ENCODE assay signal across 22 mouse cellular contexts in genomic region chr17:6807827-6808520, GRCm38 (mm10). TPM values are rescaled to one million over a fixed set of nuclear protein-coding genes. Genes with fewer than 3 reads are reported as not detected.
A peak's percentile ranks its signal among the peaks of the same experiment; 100 is the strongest.
DNase-seq lines count a peak whose midpoint lies in the region; ATAC-seq and TF ChIP-seq lines count a peak whose summit lies in the region.
"Had no signal": no experiment of that assay in that cellular context is flagged by ENCODE, and none has a peak within 500 bp of the region (broad histone marks: within the 10 kb centered on the region; RNA-seq: fewer than 3 reads in every experiment).

No protein-coding gene starts in this region.

- WGBS in embryonic facial prominence, embryonic 15.5 days, result 80% methylated on average over 16 of the region's 16 CpGs
- WGBS in embryonic facial prominence, embryonic 10.5 days, result 88% methylated on average over 16 of the region's 16 CpGs
- 66% methylated on average over 16 of the region's 16 CpGs for WGBS in stomach, embryonic 14.5 days

- no peaks in the 10 kb centered on the region for H3K27me3 ChIP-seq in embryonic facial prominence, embryonic 15.5 days
- H3K27me3 ChIP-seq in embryonic facial prominence, embryonic 10.5 days (replicated peaks; ENCODE audit: low read depth, poor library complexity, severe bottlenecking), result no peaks in the 10 kb centered on the region
- H3K27me3 ChIP-seq in stomach, embryonic 14.5 days (ENCODE audit: control insufficient read depth, insufficient read depth, low read length), result no peaks in the 10 kb centered on the region
- H3K27me3 ChIP-seq: embryonic facial prominence, embryonic 12.5 days; hindbrain, embryonic 12.5 days had no signal

- peaks cover 12% of the 10 kb centered on the region; the same call in 1 of the 2 replicates for H3K4me1 ChIP-seq in embryonic facial prominence, embryonic 15.5 days
- peaks cover 9% of the 10 kb centered on the region for H3K4me1 ChIP-seq in embryonic facial prominence, embryonic 10.5 days
- peaks cover 5% of the 10 kb centered on the region; the same call in 1 of the 2 replicates for H3K4me1 ChIP-seq in stomach, embryonic 14.5 days (ENCODE audit: control insufficient read depth, insufficient read depth, low read length)
- H3K4me1 ChIP-seq: embryonic facial prominence, embryonic 12.5 days had no signal

- TF ChIP-seq CTCF in left cerebral cortex, adult 2 months (IDR thresholded peaks at IDR 0.05), result no peak

- H3K4me3 ChIP-seq in embryonic facial prominence, embryonic 15.5 days (replicated peaks), result no peak overlapping the region
- no peak overlapping the region for H3K4me3 ChIP-seq in embryonic facial prominence, embryonic 10.5 days
- no peak overlapping the region for H3K4me3 ChIP-seq in left cerebral cortex, adult 2 months
- H3K4me3 ChIP-seq in stomach, embryonic 14.5 days (ENCODE audit: low read depth, low read length), result no peak overlapping the region
- H3K4me3 ChIP-seq: embryonic facial prominence, embryonic 12.5 days; heart, adult 2 months; hindbrain, embryonic 12.5 days; midbrain, embryonic 12.5 days had no signal

- peak overlapping the region; percentile 72; the same call in 1 of the 2 replicates for H3K27ac ChIP-seq in embryonic facial prominence, embryonic 15.5 days (replicated peaks)
- H3K27ac ChIP-seq in embryonic facial prominence, embryonic 10.5 days (replicated peaks), result no peak overlapping the region
- H3K27ac ChIP-seq in left cerebral cortex, adult 2 months, result peak overlapping the region; percentile 11; the same call in 1 of the 2 replicates
- peak overlapping the region; percentile 82 for H3K27ac ChIP-seq in stomach, embryonic 14.5 days (ENCODE audit: low read length)
- H3K27ac ChIP-seq: embryonic facial prominence, embryonic 12.5 days; heart, adult 2 months; hindbrain, embryonic 12.5 days; midbrain, embryonic 12.5 days had no signal

- H3K36me3 ChIP-seq in embryonic facial prominence, embryonic 15.5 days, result no peaks in the 10 kb centered on the region
- H3K36me3 ChIP-seq in embryonic facial prominence, embryonic 10.5 days (replicated peaks), result no peaks in the 10 kb centered on the region
- no peaks in the 10 kb centered on the region for H3K36me3 ChIP-seq in stomach, embryonic 14.5 days (ENCODE audit: control insufficient read depth, insufficient read depth, low read length)
- H3K36me3 ChIP-seq: embryonic facial prominence, embryonic 12.5 days; hindbrain, embryonic 12.5 days; midbrain, embryonic 12.5 days had no signal

- ATAC-seq in embryonic facial prominence, embryonic 15.5 days (ENCODE audit: insufficient number of reproducible peaks, low FRiP score, low TSS enrichment, low read depth), result no peak
- peak; percentile 78 for ATAC-seq in stomach, embryonic 14.5 days (ENCODE audit: insufficient number of reproducible peaks, insufficient read depth, low FRiP score, low read depth)
- ATAC-seq: inflammation-experienced regulatory T-cells, adult 6 months had no signal

- no peak overlapping the region for H3K9ac ChIP-seq in embryonic facial prominence, embryonic 15.5 days
- H3K9ac ChIP-seq in stomach, embryonic 14.5 days (replicated peaks; ENCODE audit: low read depth, low read length), result no peak overlapping the region
- H3K9ac ChIP-seq: embryonic facial prominence, embryonic 12.5 days; hindbrain, embryonic 12.5 days; midbrain, embryonic 12.5 days had no signal

- H3K9me3 ChIP-seq in embryonic facial prominence, embryonic 15.5 days (replicated peaks), result no peaks in the 10 kb centered on the region
- no peaks in the 10 kb centered on the region for H3K9me3 ChIP-seq in embryonic facial prominence, embryonic 10.5 days
- no peaks in the 10 kb centered on the region for H3K9me3 ChIP-seq in stomach, embryonic 14.5 days (ENCODE audit: control insufficient read depth, low read depth, low read length)
- H3K9me3 ChIP-seq: embryonic facial prominence, embryonic 12.5 days; hindbrain, embryonic 12.5 days; midbrain, embryonic 12.5 days had no signal

- H3K4me2 ChIP-seq in embryonic facial prominence, embryonic 15.5 days (replicated peaks), result no peak overlapping the region
- H3K4me2 ChIP-seq in stomach, embryonic 14.5 days (replicated peaks; ENCODE audit: low read depth, low read length), result no peak overlapping the region; the same call in 1 of the 2 replicates
- H3K4me2 ChIP-seq: embryonic facial prominence, embryonic 12.5 days; hindbrain, embryonic 12.5 days; liver, embryonic 11.5 days; midbrain, embryonic 12.5 days had no signal

- DNase-seq in embryonic facial prominence, embryonic 10.5 days (ENCODE audit: low spot score), result no peak
- DNase-seq in left cerebral cortex, adult 2 months (ENCODE audit: extremely low spot score in 1 of 2, low spot score in 2 of 2), result no peak
- DNase-seq in left cerebral cortex, postnatal 4 days, result no peak
- peak; percentile 72 for DNase-seq in 3T3-L1 (ENCODE audit: low read depth, low spot score)
- no peak for DNase-seq in embryo, embryonic 9.5 days (ENCODE audit: extremely low spot score)
- DNase-seq in spleen, adult 18-20 months, result no peak
- DNase-seq: adrenal gland, adult 2 months; cerebellum, postnatal 36 days; gastrocnemius, postnatal 14 days; heart, adult 2 months; kidney, postnatal 36 days; lung, adult 2 months; retina, postnatal 1 day; right cerebral cortex, postnatal 4 days; thymus, postnatal 25 days had no signal

- intact Hi-C loops in left cerebral cortex, adult 2 months (cut with DNase I), result no loop called here
- intact Hi-C loops in left cerebral cortex, postnatal 4 days (cut with DNase I), result no loop called here

RNA-seq across cellular contexts. Expression of gene Ezr, which starts 25.4 kb away (rescaled TPM):
- 80.3 and 96.0 TPM in 2 replicates for polyA plus RNA-seq in embryonic facial prominence, embryonic 15.5 days (2015; fragmentation: Nextera tagmentation; extraction: Ambion mirVana)
- polyA plus RNA-seq in embryonic facial prominence, embryonic 10.5 days (2016; fragmentation: Nextera tagmentation; extraction: Ambion mirVana), result 51.6 and 55.0 TPM in 2 replicates
- 10 to 100 TPM; 50.3 to 51.5 TPM for total RNA-seq in left cerebral cortex, adult 2 months (2021)
- total RNA-seq in left cerebral cortex, postnatal 4 days (2021), result 10 to 100 TPM; 17.4 to 19.9 TPM
- polyA plus RNA-seq in stomach, embryonic 14.5 days (2014; fragmentation: Nextera tagmentation; extraction: Ambion mirVana), result 176 and 199 TPM in 2 replicates
